Mouse (Mus musculus) MEL (cell line): ENCODE data around the gene Fkbp5. TPM values are rescaled to one million over a fixed set of nuclear protein-coding genes. Genes with fewer than 3 reads are reported as not detected.

Experiments used
- DNase-seq: peaks from one replicate; pipeline ENCODE4 v3.0.0; 2011; ENCODE audit warnings: low read depth, low spot score
- H3K27ac ChIP-seq: 2 replicates; pipeline ENCODE4 v1.5.1; 2012; ENCODE audit warnings: low read depth, mild to moderate bottlenecking, control low read depth, low read length, moderate library complexity; ENCODE audit not compliant: control insufficient read depth
- H3K27me3 ChIP-seq, 2 experiments: fragments of 150-350 bp in 1 of 2; sonication (generic) in 1 of 2; 2 replicates each; pipeline ENCODE4 v1.6.1; 2012; ENCODE audit warnings: low read length in 2 of 2, mild to moderate bottlenecking in 2 of 2, improper control_type of control experiment in 1 of 2, moderate library complexity in 1 of 2; ENCODE audit not compliant: insufficient read depth in 2 of 2, control insufficient read depth in 1 of 2
- H3K36me3 ChIP-seq, 2 experiments: 2 replicates each; pipeline ENCODE4 v1.6.1; 2012 to 2014; ENCODE audit warnings: low read length in 2 of 2, improper control_type of control experiment in 1 of 2, inconsistent platforms in 1 of 2, mild to moderate bottlenecking in 1 of 2; ENCODE audit not compliant: insufficient read depth in 2 of 2, control insufficient read depth in 1 of 2
- H3K4me1 ChIP-seq, 2 experiments: fragments of 150-350 bp in 1 of 2; sonication (generic) in 1 of 2; 2 replicates each; pipeline ENCODE4 v1.6.1; 2012; ENCODE audit warnings: low read length in 2 of 2, improper control_type of control experiment in 1 of 2, mild to moderate bottlenecking in 1 of 2; ENCODE audit not compliant: insufficient read depth in 2 of 2, control insufficient read depth in 1 of 2
- H3K4me3 ChIP-seq, 2 experiments: fragments of 150-350 bp in 1 of 2; sonication (generic) in 1 of 2; 2 replicates each; pipeline ENCODE4 v1.5.1; 2012; ENCODE audit warnings: low read depth in 2 of 2, low read length in 2 of 2, mild to moderate bottlenecking in 2 of 2, moderate library complexity in 2 of 2, control low read depth in 1 of 2, improper control_type of control experiment in 1 of 2; ENCODE audit not compliant: control insufficient read depth in 1 of 2, insufficient read depth in 1 of 2
- H3K79me2 ChIP-seq: 2 replicates; pipeline ENCODE4 v1.6.1; 2012; ENCODE audit warnings: mild to moderate bottlenecking, low read length, moderate library complexity; ENCODE audit not compliant: control insufficient read depth, poor library complexity, insufficient read depth
- H3K9ac ChIP-seq: 2 replicates; pipeline ENCODE4 v1.6.1; 2012; ENCODE audit warnings: low read depth, mild to moderate bottlenecking, control low read depth, low read length, moderate library complexity; ENCODE audit not compliant: control insufficient read depth, poor library complexity, severe bottlenecking
- H3K9me3 ChIP-seq: fragments of 150-350 bp; sonication (generic); replicated peaks from 2 replicates; pipeline ENCODE4 v1.6.1; 2012; ENCODE audit warnings: mild to moderate bottlenecking, low read length, improper control_type of control experiment, moderate library complexity; ENCODE audit not compliant: insufficient read depth
- CHD1 ChIP-seq: IDR thresholded peaks from 2 replicates; pipeline ENCODE4 v1.6.1; 2012; ENCODE audit warnings: low read depth, mild to moderate bottlenecking, inconsistent platforms, low read length, improper control_type of control experiment
- ELF1 ChIP-seq: IDR thresholded peaks from 2 replicates; pipeline ENCODE4 v1.6.1; 2014; ENCODE audit warnings: low read depth, mild to moderate bottlenecking, inconsistent platforms, low read length, improper control_type of control experiment, moderate library complexity
- ETS1 ChIP-seq: IDR thresholded peaks from 2 replicates; pipeline ENCODE4 v1.6.1; 2012; ENCODE audit warnings: low read depth, mild to moderate bottlenecking, inconsistent platforms, low read length, improper control_type of control experiment, moderate library complexity
- GABPA ChIP-seq: IDR thresholded peaks from 2 replicates; pipeline ENCODE4 v1.6.1; 2012; ENCODE audit warnings: low read depth, mild to moderate bottlenecking, inconsistent platforms, low read length, improper control_type of control experiment, moderate library complexity
- GATA1 ChIP-seq: IDR thresholded peaks from 2 replicates; pipeline ENCODE4 v1.6.1; 2011; ENCODE audit warnings: low read depth, low read length, improper control_type of control experiment
- JUND ChIP-seq: IDR thresholded peaks from 2 replicates; pipeline ENCODE4 v1.6.1; 2011; ENCODE audit warnings: low read depth, mild to moderate bottlenecking, improper control_type of control experiment, low read length
- MAFK ChIP-seq: IDR thresholded peaks from 2 replicates; pipeline ENCODE4 v1.6.1; 2011; ENCODE audit warnings: low read depth, mild to moderate bottlenecking, low read length, improper control_type of control experiment, borderline replicate concordance
- MAX ChIP-seq: IDR thresholded peaks from 2 replicates; pipeline ENCODE4 v1.6.1; 2011; ENCODE audit warnings: low read length, improper control_type of control experiment
- MAZ ChIP-seq: IDR thresholded peaks from 2 replicates; pipeline ENCODE4 v1.6.1; 2012; ENCODE audit warnings: low read depth, mild to moderate bottlenecking, inconsistent platforms, low read length, improper control_type of control experiment
- MXI1 ChIP-seq: IDR thresholded peaks from 2 replicates; pipeline ENCODE4 v1.6.1; 2011; ENCODE audit warnings: mild to moderate bottlenecking, low read depth, low read length, improper control_type of control experiment
- MYC ChIP-seq: IDR thresholded peaks from 2 replicates; pipeline ENCODE4 v1.6.1; 2011; ENCODE audit warnings: low read depth, mild to moderate bottlenecking, low read length, improper control_type of control experiment, moderate library complexity
- NELFE ChIP-seq: IDR thresholded peaks from 2 replicates; pipeline ENCODE4 v1.6.1; 2011; ENCODE audit warnings: low read depth, low read length, improper control_type of control experiment
- NRF1 ChIP-seq: IDR thresholded peaks from 2 replicates; pipeline ENCODE4 v1.6.1; 2014; ENCODE audit warnings: low read depth, mild to moderate bottlenecking, inconsistent platforms, low read length, improper control_type of control experiment, moderate library complexity; ENCODE audit not compliant: poor library complexity, insufficient read depth, severe bottlenecking
- POLR2AphosphoS2 ChIP-seq: IDR thresholded peaks from 2 replicates; pipeline ENCODE4 v1.6.1; 2011; ENCODE audit warnings: low read length, improper control_type of control experiment
- RAD21 ChIP-seq: IDR thresholded peaks from 2 replicates; pipeline ENCODE4 v1.6.1; 2011; ENCODE audit warnings: mild to moderate bottlenecking, low read depth, low read length, improper control_type of control experiment
- SMC3 ChIP-seq: IDR thresholded peaks from 2 replicates; pipeline ENCODE4 v1.6.1; 2011; ENCODE audit warnings: low read depth, low read length, improper control_type of control experiment
- TBP ChIP-seq: IDR thresholded peaks from 2 replicates; pipeline ENCODE4 v1.8.0; 2011; ENCODE audit warnings: low read depth, low read length, improper control_type of control experiment
- TCF12 ChIP-seq: IDR thresholded peaks from 2 replicates; pipeline ENCODE4 v1.6.1; 2014; ENCODE audit warnings: low read depth, mild to moderate bottlenecking, inconsistent platforms, low read length, improper control_type of control experiment, moderate library complexity
- UBTF ChIP-seq: IDR thresholded peaks from 2 replicates; pipeline ENCODE4 v1.6.1; 2012; ENCODE audit warnings: low read depth, mild to moderate bottlenecking, inconsistent platforms, low read length, improper control_type of control experiment, moderate library complexity, borderline replicate concordance; ENCODE audit not compliant: insufficient read depth
- USF1 ChIP-seq: IDR thresholded peaks from 2 replicates; pipeline ENCODE4 v1.6.1; 2014; ENCODE audit warnings: low read depth, mild to moderate bottlenecking, inconsistent platforms, low read length, improper control_type of control experiment, moderate library complexity
- ZNF384 ChIP-seq: IDR thresholded peaks from 2 replicates; pipeline ENCODE4 v1.6.1; 2012; ENCODE audit warnings: low read depth, mild to moderate bottlenecking, inconsistent platforms, low read length, improper control_type of control experiment
- polyA plus RNA-seq, 2 experiments: library from polyadenylated mRNA; stranded (reverse) in 1 of 2; unstranded in 1 of 2; fragments of >175 nt in 1 of 2; fragments of >200 nt in 1 of 2; gene quantifications; 2 replicates each; pipeline versions ENCODE4 v1.2.1 to v1.2.4; 2012; ENCODE audit warnings: low replicate concordance in 2 of 2, low read depth in 1 of 2; ENCODE audit not compliant: insufficient read length in 2 of 2, insufficient read depth in 1 of 2, missing spikeins in 1 of 2
- total RNA-seq: library from RNA; depleted of rRNA; stranded (reverse); fragments of 300-350 nt; gene quantifications from 2 replicates; pipeline ENCODE4 v1.2.3, GENCODE M21; 2012

Gene Fkbp5
- total and polyA plus RNA-seq, 3 experiments = 16.6 to 184 (median 44.3) TPM

DNA sequence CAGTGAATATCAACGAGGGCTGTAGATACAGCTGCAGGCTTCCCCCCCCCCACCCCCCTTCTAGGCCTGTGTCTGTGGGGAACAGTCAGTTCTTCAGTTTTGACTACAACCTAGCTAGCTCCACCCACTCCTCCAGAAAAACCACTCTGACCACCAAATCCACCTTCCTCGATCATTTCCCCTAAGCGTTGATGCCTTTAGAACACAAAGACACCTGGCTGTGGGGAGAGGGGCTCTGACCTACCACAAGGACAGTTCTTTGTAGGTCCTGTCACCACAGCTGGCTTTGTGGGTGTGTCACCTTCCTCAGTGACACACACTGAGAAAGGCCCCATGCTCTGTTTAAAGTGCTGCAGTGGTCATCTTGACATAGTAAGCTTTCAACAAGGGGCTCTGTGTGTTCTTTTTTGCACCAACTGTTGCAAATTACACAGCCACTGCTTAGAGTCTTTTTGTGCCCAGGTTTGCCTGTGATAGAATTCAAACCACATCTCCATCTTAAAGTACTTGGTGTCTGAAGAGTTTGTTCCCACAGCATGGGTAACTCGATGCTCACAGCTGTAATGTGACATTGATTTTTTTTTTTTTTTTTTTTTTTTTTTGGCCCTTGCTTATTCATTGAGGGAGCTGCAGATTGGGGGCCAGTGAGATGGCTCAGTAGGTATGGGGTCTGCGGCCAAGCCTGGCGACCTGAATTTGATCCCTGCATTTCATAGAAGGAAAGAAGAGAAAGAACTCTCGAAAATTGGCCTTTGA is 28.9 kb downstream of the Fkbp5 start:
- no peak for DNase-seq
- Histone ChIP-seq H3K36me3 (peaks cover 0 to 6% of the 10 kb centered on the region in 2 experiments; a peak in 2 of 4 replicates), H3K9me3 (no peaks in the 10 kb centered on the region), H3K27me3 (no peaks in the 10 kb centered on the region), H3K4me1 (no peaks in the 10 kb centered on the region; a peak in 1 of 4 replicates), H3K79me2 (peaks cover 15% of the 10 kb centered on the region), H3K4me3 (no peak overlapping the region), H3K9ac (no peak overlapping the region), H3K27ac (no peak overlapping the region)
- TF ChIP-seq NRF1 = no peak
- TF ChIP-seq ETS1 = no peak
- 0 out of 2 replicates have a peak, but pooled peaks have one; percentile 28 for TF ChIP-seq ZNF384

GRCm38 (mm10) chr17:28487584-28488257 is 29.6 kb downstream of the Fkbp5 start:
- no peaks in the 10 kb centered on the region; a peak in 1 of 4 replicates for H3K4me1 ChIP-seq
- H3K36me3 ChIP-seq = peaks cover 0 to 6% of the 10 kb centered on the region in 2 experiments; a peak in 2 of 4 replicates
- no peaks in the 10 kb centered on the region for H3K9me3 ChIP-seq
- no peak overlapping the region for H3K27ac ChIP-seq
- no peak for TF ChIP-seq UBTF
- TF ChIP-seq TBP = no peak
- TF ChIP-seq CHD1 = no peak
- TF ChIP-seq RAD21 = no peak
- TF ChIP-seq MXI1 = no peak
- TF ChIP-seq ELF1 = no peak
- no peak for TF ChIP-seq MAZ
- no peak for TF ChIP-seq MYC
- TF ChIP-seq MAFK = no peak
- TF ChIP-seq NELFE = no peak
- no peak for TF ChIP-seq NRF1
- TF ChIP-seq GATA1 = no peak
- TF ChIP-seq ETS1 = no peak
- no peak for TF ChIP-seq MAX
- no peak for TF ChIP-seq JUND
- TF ChIP-seq GABPA = no peak
- no peak for TF ChIP-seq SMC3
- no peak for TF ChIP-seq TCF12
- TF ChIP-seq USF1 = no peak
- TF ChIP-seq POLR2AphosphoS2 = no peak
- peaks cover 18% of the 10 kb centered on the region for H3K79me2 ChIP-seq
- no peak for DNase-seq
- no peak overlapping the region for H3K9ac ChIP-seq
- H3K27me3 ChIP-seq = no peaks in the 10 kb centered on the region
- H3K4me3 ChIP-seq = no peak overlapping the region
